Mouse (Mus musculus) frontal cortex, adult 2 months (tissue): ENCODE measurements at regions not wholly inside any gene's neighbourhood (a gene's known extent, or its start where the extent isn't known, plus 50 kb on each side); places are given as distances from the start of the nearest gene placed in this dataset.

ENCODE experiments used
- DNase-seq, 2 experiments: peaks; one replicate each; pipeline ENCODE4 v3.0.0; 2022; ENCODE audit warnings: low spot score in 1 of 2; ENCODE audit errors: extremely low spot score in 1 of 2

DNA sequence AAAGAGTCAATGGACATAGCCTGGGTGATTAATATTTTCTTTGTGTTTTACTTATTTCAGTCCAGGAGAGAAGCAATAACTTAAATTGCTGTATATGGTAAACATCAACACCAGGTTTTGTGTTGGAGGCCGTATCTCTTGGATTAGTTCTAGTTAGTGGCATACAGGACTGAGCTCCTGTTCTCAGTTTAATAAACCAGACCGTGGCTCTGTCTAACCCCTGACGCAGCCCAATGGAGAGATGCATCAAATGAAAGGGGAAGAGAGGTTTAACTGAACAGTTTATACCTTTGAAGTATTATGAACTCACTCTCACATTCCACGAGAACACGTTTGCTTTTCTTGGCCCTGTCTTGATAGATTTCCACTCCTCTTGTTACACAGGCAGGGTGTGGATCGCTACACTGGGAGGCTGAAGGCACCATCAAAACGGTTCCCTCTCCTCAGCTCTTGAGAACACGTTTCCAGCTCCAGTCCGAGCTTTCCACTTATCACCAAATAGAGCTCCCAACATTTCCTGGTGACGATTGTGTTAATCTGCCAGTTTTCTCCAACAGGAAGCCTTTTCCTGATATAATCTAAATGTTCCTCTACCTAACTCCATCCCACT, 54.0 kb upstream of the Cerkl start:
- DNase-seq = no peak

DNA sequence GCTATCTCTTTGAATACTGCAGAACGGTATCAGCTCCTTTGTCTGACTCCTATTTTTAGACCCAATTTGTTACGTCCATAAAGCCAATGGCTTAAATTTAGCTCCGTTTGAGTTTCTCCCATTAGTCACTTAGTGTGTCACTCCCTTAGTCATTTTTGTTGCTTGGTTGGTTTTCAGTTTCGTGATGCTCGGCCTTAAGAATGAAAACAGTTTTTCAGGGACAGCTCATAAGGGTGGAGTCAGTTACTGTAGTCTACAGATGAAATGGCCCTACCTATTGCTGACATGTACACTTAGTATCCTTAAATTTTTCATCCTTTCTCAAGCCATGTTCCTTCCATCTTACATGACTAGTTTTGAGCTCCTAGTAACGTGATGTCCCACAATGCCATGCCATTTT, 54.5 kb upstream of the Cerkl start:
- DNase-seq = no peak

DNA sequence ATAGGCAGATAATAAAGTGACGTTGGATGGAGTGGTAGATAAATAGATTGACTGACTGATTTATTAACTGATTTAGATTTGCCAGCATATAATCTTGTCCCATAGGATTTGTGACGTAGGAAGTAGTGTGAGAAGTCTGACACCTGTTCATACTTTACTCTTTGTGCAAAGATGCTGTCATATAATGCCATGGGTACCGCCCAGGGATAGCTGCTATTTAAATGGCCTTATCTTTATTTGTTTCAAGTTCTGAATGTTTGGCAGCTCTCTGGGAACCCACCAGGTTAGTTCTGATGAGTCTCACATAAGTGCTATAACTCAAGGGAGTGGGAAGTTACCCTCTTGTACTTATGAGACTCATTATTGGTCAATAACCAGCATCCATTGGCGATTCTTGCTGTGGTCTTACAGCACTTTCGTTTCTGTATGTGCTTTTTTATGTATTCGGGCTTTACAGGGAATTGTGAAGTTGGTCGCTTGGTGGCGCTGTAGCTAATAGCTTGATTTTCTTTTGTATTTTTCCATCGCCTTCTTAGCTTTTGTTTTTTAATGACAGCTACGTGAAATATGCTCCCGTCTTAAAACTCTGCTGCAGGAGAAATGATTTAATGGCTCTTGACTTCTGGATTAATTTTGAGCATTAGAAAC, 55.2 kb upstream of the Cerkl start:
- DNase-seq = peak; percentile 58 to 90

DNA sequence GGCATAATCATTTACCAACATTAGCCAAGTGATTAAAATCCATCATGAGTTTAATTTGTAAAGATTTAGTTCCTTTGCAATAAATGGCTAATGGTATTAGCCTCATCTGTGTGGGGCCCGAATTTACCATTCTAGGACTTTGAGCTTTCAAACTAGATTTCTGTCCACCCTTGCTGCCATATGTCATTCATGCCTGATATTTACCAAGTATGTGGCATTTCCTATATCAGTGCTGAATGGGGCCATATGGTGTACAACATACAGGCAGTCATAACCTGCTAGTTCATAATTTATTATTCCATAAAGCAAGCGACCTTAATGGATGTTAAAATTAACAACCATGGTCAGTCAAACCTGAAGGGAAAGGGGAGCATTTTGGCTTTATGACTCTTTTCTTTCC, 55.8 kb upstream of the Cerkl start:
- no peak for DNase-seq

DNA sequence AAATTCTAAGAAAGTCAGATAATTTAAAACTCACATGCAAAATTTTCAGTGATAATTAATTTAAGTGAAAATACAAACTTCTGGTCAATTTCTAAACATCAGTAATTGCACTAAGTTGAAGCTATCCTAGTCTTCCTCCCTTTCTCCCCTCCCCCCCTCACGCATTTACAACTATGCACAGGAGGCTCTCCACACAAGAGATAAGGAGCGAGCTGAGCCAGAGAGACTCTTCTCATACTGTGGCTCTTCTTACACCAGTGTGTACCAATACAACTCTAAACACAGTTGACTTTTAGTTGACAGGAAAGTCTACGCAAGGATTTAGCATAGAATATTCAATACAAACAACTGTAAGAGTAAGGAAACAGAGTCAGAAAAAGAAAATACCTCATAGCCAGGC, 57.1 kb upstream of the Cerkl start:
- no peak for DNase-seq

DNA sequence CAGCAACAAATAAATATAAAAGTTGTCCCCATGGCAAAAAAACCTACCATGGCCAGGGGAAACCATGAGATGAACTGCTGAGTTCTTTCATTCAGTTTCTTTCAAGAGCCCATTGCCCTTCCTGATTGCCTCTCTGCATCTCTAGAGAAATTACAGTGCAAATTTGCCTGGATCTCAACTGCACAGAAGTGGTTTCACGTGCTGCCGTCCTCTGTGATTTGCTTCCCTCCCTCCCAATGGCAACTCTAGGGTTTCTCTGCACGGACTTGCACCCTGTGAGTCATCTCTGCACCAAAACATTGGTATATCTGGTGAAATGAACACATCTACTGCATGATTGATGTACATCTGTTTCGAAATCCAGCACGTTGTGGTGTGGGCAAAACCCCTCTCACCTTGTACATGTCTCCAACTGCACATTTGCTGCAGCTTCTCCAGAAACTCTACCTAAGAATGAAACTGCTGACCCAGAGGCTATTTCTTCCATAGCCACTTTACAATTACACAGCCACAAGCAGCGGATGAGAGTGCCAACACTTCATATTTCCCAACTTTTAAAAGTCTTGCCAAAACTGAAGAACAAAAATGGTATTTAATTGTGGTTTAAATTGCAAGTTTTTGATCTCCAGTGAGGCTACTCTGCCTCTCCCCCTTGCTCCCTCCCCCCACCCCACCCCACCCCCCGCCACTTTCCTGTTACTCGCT, 61.6 kb upstream of the Cerkl start:
- no peak for DNase-seq

DNA sequence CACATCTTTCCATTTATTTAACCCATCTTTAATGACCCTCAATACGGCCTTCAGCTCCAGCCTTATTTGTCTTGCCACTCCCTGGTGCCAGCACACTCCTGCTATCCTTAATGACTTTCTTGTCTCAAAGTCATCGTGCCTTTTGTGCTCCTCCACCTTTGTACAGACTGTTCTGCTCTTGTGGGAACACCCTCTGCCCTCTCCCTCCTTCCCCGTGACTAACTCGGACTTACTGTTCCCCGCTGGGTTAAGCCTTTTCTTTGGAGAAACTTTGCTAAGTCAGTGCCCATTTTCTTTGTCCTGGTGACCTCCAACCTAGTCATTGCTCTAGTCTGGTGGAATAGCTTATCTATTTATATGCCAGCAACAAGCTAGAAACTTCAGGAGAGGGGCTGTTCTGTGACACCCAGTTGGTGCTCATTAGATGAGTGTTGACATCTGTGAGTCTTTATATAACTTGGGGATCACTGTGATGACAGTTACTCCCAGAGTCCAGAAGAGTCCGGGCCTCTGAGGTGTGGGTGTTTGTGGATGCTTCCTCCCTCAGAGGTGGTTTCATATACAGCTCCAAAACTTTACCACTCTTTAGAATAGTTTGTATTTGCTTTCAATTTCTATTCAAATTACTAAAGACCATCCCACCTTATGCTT, 63.3 kb upstream of the Cerkl start:
- no peak for DNase-seq

DNA sequence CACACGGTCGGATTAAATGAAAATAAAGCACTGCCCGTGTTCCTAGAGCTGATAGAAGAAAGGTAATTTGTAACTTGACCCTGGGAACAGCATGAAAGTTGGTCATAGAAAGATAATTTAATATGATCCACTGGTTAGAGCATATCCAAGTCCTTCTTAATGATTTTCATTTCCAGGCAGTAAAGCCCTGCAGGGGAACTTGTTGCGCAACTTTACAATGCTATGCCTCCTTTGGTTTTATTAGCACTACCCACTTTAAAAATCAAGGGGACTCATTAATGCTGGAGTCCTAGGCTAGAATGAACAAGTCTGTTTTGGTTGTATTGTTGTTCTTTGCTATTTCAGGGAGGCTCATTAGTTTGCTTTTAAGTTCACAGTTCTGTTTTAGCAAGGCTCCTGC, 66.9 kb upstream of the Cerkl start:
- DNase-seq = no peak

DNA sequence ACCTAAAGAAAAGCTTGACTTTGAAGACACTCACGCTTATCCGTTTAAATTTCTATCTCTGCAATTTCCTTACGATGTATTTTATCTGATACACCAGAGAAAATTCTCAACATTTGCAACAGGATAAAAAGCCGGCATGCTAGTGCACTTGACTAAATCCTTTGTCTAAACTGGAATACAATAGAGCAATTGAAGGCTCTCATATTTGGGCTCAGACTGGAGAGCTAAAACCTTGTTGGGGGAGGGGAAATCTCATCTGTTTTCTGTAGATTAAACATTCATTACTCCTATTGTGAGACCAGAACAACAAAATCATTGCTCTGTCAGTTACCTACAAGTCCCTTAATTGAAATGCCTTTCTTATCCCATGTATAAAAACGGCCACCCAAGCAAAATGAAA, 70.9 kb upstream of the Cerkl start:
- no peak for DNase-seq

DNA sequence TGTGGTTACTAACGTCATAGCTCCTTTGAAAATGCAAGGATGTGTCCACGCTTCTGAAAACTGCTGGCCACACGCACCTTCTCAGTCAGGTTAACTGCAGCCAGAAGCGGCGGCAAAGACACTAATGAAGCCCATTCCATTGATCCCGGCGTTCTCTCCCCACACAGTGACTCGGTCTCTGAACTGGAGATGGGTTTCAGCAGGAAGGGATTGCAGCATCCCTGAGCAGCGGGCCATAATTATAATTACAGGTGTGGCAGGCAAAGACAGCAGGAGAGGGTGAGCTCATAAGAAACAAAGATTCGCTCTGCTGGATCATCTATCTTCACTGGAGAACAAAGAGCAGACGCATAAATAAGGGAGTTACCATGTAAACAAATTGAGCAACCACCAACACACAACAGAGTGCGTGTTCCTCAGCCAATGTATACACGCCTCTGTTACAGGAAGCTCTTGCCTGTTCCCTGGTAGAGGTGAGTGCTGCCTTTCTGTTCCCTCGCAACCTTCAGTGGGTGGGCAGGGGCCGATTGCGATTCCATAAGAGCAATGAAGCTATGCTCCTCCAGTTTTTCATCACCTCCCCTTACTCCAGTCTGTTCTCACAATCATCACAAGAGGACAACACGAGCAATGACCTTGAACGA, 71.9 kb upstream of the Cerkl start:
- no peak for DNase-seq

DNA sequence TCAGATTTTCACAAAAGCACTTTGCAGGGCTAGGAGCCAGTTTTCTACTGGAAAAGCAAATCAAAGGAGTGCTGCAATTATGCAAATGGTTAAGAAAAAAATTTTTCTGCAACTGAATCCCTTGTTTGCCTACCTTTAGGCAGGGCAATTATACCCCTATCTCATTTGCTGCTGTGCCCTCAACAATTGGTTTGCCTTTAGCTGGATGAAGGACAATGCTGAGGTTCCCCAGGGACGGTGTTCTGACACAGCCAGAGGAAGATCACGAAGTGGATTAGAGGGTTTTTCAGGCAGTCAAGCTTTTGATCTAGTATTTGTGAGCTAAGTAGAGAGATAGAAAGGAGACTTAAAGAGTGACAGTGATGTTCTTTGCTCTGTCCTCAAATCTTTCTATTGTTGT, 72.6 kb upstream of the Cerkl start:
- DNase-seq = no peak

DNA sequence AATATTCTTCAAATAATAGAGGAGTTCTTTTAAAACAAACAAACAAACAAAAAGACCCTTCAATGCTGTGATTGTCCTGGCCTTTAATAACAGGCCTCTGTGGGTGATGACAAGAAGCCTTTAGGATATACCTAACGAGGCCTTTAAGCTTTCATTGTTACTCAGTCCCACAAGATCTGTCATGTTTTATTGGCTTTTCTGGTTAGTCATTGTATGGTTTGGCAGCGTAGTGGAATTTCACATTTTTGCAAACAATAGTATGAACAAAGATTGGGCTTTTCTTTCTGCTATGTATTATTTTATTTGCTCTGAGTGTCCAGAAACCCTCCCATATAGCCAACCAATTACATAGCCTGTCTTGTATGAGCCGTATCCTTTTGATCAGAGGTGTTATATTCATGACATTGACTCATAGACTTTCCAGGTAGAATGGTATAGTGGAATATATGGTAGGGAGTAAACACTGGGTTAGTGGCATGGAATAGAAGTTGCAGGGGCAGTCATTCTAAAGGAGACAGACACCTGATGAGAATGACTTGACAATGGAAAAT, 76.1 kb upstream of the Cerkl start:
- DNase-seq = no peak

DNA sequence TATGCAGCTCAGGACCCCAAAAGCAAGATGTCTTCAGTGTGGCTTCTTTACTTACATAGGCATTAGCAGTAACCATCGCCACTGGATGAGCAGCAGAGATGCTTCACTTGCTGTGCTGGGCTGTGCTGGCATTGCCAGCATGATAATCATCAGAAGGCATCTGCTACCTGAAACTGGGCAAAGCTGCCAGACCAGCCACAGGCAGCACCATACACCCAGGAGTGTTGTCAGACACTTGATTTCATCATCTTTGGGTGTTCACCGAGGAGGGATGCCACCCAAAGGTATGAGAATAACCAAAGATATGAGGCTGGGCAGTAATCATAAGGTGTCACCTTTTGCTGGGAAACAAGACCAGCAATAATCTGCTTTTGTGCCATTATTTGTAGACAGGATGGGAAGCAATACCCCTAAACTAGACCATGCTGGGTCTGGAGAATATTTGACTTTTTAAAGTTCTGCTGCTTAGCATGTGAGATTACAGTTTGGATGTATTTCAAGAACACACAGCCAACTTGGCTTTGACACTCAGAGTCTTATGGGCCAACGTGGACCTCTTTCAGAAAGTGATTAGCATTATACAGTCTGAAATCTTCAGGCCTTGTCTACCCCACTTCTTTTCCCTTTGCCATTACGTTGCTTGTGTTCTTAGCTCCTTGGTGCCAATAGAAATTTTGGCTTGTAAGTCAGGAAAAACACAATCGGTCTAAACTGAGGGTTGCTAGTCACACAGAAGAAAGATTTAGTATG, 80.7 kb upstream of the Cerkl start:
- DNase-seq = no peak

DNA sequence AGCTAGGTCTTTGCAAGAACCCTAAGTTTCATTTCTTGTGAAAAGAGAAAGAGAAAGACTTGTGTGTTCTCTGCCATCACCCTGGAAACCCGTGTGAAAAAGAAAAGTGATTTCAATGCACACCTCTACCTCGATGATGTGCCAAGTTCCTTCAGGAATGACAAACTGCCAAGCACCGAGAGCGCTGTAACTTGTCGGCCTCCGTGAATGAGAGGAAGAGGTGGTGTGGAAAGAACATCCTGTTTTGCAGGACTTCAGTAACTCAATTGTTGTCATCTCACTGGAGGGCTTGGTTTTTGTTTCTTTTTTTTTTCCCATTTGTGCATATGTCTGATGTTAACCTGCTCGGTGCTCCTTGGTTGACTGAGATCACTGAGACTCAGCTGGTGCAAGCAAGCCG, 83.8 kb upstream of the Cerkl start:
- no peak for DNase-seq

DNA sequence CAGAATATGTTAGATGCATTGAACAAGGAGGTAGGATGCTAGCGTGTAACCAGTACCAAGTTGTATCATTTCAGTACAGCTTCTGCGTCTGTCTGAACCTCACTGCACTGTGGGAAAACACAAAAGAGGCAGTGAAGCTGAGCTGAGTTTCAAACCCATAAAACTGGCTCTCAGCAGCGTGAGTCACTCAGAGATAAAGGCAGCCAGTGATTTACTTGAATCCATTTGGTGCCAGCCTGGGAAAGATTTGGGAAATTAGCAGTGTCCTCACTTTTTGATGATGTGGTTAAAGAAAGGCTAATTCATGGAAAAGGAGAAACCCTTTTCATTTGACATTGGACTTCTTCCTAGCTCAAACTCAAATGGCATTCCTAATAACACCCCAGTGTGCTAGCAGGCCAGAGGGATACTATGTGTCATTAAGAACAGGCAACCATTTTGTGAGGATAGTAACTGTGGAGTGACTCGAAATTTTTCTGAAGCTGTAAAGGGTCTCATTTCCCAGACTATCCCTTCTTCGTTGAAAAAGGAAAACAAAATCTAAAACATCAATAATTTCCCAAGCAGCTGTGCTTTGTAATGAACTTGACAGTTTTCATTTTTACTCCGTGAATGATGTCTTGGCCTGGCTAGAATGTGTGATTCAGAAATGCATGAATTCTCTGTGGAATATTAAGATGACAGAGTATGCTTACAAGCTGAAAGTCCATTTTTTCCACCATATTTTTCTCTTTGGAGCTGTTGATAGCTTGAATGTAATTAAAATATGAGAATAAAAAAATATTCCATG, 85.8 kb upstream of the Cerkl start:
- peak in 1 of 2 experiments; percentile 7 for DNase-seq

DNA sequence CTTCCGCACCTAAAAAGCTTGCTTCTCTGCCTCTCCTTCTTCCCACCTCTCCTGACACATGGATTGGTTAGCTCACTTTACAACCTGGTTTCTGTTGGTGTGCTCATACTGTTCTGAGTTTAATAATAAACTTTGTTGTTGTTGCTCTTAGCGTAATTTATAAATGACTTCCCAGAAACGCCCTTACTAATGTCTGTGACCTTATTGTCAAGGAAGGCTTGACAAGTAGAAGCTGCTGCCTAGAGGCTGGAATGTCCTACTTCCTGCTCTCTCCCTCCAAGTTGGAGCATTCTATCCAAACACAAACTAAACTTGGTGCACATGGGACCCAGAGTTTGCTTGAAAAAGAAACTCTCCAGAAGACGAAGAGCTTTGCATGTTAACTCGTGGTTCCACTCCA, 86.9 kb upstream of the Cerkl start:
- no peak for DNase-seq

DNA sequence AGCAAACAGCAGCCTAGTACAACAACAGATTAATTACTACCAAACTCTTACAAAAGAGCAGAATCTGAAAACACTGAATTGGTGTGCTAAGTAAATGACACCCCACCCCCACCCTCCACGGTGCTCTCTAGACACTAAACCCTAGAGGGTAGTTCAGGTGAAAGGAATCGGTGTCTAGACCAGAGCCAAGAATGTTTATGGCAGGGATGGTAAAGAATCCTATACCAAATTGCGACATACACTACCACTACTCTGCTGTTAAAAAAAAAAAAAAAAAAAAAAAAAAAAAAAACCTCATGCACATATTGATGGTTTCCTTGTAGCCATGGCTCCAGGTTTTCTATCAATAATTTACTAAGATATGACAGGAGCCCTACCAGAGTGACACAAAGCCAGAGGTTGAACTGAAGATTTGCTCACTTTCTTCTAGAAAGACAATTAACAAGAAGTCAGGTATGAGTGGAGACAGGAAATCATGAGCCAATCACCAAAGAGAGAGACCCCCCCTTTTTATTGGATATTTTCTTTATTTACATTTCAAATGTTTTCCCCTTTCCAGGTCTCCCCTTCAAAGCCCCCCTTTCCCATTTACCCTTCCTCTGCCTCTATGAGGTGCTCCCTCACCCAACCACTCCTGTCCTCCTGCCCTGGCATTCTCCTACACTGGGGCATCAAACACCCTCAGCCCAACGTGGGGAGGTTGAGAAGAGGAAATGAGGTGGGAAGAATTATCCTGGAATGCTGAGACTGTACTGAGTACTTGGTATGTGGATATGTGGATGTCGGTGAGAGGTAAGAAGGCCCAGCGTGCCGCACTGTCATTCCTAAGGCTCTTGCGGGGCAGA, 87.6 kb upstream of the Cerkl start:
- DNase-seq = no peak

DNA sequence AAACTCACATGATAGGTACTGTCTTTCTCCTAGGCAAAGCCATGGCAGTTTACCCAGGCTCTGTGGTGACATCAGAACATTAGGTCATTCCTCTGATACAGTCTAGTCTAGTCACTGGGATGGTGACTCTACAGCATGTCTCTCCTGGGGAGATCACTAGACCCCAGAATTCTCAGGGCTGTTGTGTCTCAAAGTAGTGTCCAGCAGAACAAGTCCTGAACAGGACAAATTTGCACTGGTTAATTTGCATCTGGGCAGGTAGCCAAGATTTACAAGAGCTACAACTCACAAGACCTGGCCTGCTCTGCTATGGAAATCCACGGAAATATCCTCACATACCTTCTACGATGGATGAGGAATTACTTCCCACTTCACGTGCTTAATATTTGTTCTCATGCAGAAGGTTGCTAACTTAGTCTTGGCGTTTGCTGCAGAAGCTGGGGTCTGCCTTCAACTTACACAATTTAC, 88.2 kb upstream of the Cerkl start:
- no peak for DNase-seq
